Mouse (Mus musculus): ENCODE results near the gene Gm8005. TPM values are rescaled to one million over a fixed set of nuclear protein-coding genes. Genes with fewer than 3 reads are reported as not detected.
"Not testable (repeated sequence)": the region's sequence is repeated elsewhere in the genome, so short reads cannot be mapped to it uniquely, and the experiment has no call there.

The Gm8005 gene
- polyA plus RNA-seq (2015; fragmentation: Nextera tagmentation; extraction: Ambion mirVana): not detected in 2 replicates

DNA sequence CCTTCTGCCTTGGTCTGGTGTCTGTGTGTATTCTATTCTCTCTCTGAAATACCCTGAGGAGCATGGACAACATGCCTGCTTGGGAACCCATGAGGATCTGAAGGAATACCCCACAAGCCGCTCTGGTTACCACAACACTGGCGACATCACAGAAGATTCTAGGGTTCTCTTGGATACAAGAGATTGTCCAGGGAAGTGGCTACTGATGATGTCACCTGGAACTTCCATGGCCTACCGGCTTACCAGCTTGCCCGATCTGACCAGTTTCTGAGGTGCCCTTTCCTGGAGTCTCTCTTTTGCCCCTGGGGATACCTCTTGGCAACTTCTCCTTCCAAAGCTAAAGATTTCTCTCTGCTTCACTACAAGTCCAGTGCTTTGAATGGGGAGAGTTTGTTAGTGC lies at the start of gene Gm8005:
Gene Gm8005 (minus strand): TSS at position 101 of the 400 bp plus-strand sequence.
- H3K27ac ChIP-seq; H3K4me1 ChIP-seq (replicated peaks); H3K9ac ChIP-seq (replicated peaks); H3K4me3 ChIP-seq (replicated peaks); H3K36me3 ChIP-seq; H3K27me3 ChIP-seq; H3K9me3 ChIP-seq; H3K4me2 ChIP-seq (replicated peaks); ATAC-seq: not testable (repeated sequence)
- 89% methylated on average over 2 of the region's 4 CpGs for WGBS

GRCm38 (mm10) chr14:42463581-42463980 lies 24.1 kb upstream of the Gm8005 start, which contains the start of gene Gm8011:
TSS of gene Gm8011 (plus strand) at chr14:42463881.
- not testable (repeated sequence) for H3K36me3 ChIP-seq; H3K4me3 ChIP-seq (replicated peaks); H3K9me3 ChIP-seq; H3K27ac ChIP-seq; H3K27me3 ChIP-seq; H3K4me1 ChIP-seq (replicated peaks); H3K4me2 ChIP-seq (replicated peaks); ATAC-seq; H3K9ac ChIP-seq (replicated peaks)
- WGBS: 45% methylated on average over 2 of the region's 2 CpGs

Other genes with a start within 250 kb of the Gm8005 start
- gene Gm3573, start 248.9 kb downstream of the Gm8005 start, polyA plus RNA-seq (2015; fragmentation: Nextera tagmentation; extraction: Ambion mirVana): not detected in 2 replicates
- not detected in 2 replicates for gene Gm17026, start 179.6 kb downstream of the Gm8005 start, polyA plus RNA-seq (2015; fragmentation: Nextera tagmentation; extraction: Ambion mirVana)
- not detected in 2 replicates for gene Gm9611, start 142.3 kb downstream of the Gm8005 start, polyA plus RNA-seq (2015; fragmentation: Nextera tagmentation; extraction: Ambion mirVana)
- not detected in 2 replicates for gene Gm7995, start 129.5 kb downstream of the Gm8005 start, polyA plus RNA-seq (2015; fragmentation: Nextera tagmentation; extraction: Ambion mirVana)
- gene Gm8011, start 24.2 kb upstream of the Gm8005 start, polyA plus RNA-seq (2015; fragmentation: Nextera tagmentation; extraction: Ambion mirVana): not detected in 2 replicates
- not detected in 2 replicates for gene Gm8020, start 62.7 kb upstream of the Gm8005 start, polyA plus RNA-seq (2015; fragmentation: Nextera tagmentation; extraction: Ambion mirVana)
- gene Gm8024, start 84.6 kb upstream of the Gm8005 start, polyA plus RNA-seq (2015; fragmentation: Nextera tagmentation; extraction: Ambion mirVana): not detected in 2 replicates
- not detected in 2 replicates for gene Gm17124, start 160.2 kb upstream of the Gm8005 start, polyA plus RNA-seq (2015; fragmentation: Nextera tagmentation; extraction: Ambion mirVana)
- gene Gm3633, start 202.2 kb upstream of the Gm8005 start, polyA plus RNA-seq (2015; fragmentation: Nextera tagmentation; extraction: Ambion mirVana): not detected in 2 replicates
- gene Gm10378, start 216.3 kb upstream of the Gm8005 start, polyA plus RNA-seq (2015; fragmentation: Nextera tagmentation; extraction: Ambion mirVana): not detected in 2 replicates